Mouse (Mus musculus) adipocyte (in vitro differentiated cells): ENCODE measurements at regions not wholly inside any gene's neighbourhood (a gene's known extent, or its start where the extent isn't known, plus 50 kb on each side); places are given as distances from the start of the nearest gene placed in this dataset.
A peak's percentile ranks its signal among the peaks of the same experiment; 100 is the strongest.
"Not testable (repeated sequence)": the region's sequence is repeated elsewhere in the genome, so short reads cannot be mapped to it uniquely, and the experiment has no call there.

Experiments
- DNase-seq: peaks from one replicate; pipeline ENCODE4 v3.0.0-alpha.2; 2016; ENCODE audit warnings: low spot score

- DNase-seq, result not testable (repeated sequence)
These were observed 131.0 kb upstream of the Adcyap1 start for GRCm38 (mm10) chr17:93067850-93068249.

GRCm38 (mm10) chr17:93068489-93068888, 130.3 kb upstream of the Adcyap1 start:
- no peak for DNase-seq

DNA sequence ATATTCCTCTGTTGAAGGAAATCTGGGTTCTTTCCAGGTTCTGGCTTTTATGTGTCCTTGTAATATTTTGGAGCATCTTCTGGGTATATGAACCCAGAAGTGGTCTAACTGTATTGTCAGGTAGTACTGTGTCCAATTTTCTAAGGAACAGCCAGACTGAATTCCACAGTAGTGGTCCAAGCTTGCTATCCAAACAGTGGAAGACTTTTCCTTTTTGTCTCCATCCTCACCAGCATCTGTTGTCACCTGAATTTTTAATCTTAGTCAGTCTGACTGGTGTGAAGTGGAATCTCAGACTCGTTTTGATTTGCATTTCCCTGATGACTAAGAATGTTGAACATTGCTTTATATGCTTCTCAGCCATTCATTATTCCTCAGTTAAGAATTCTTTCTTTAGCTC, 114.8 kb upstream of the Adcyap1 start:
- no peak for DNase-seq

DNA sequence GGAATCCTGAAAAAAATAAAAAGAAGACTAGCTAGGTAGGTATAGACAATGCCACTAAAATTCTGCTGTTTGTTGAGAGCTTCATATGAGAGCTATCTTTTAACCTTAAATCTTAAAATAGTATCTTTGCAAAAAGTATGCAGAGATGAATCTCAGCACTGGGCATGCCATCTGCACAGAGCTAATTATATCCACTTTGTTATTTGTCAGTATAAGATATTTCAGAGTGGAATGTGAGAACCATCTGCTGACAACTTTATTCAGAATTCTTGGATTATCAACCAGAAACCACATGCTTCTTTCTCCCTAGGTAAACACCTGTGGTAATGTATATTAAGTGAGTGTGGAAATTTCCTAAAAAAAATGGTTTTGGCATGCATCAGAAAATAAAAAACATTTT, 94.3 kb upstream of the Adcyap1 start:
- DNase-seq, result no peak

DNA sequence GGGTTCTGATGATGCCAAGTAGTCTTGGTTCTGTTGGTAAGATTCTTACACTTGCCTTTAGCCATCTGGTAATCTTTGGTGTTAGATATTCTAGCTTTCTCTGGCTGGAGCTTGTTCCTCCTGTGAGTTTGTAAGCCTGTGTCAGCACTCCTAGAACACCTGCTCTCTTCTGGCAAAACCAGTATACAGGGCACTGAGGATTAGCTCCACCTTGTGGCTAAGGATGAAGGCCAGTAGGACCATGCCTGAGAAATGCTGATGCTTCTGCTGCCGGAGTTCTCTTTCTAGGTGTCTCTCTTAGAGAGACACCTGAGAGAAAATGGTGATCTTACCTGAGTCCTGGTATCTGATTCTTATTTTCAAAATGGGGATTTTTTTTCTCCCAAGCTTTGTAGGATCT, 58.8 kb upstream of the Adcyap1 start:
- no peak for DNase-seq

GRCm38 (mm10) chr17:93141125-93141524, 57.7 kb upstream of the Adcyap1 start:
- peak; percentile 13 for DNase-seq
